Mouse (Mus musculus) left cerebral cortex, adult 2 months (tissue): ENCODE data around the gene Ifngr2. TPM values are rescaled to one million over a fixed set of nuclear protein-coding genes. Genes with fewer than 3 reads are reported as not detected.

Experiments used
- DNase-seq, 2 experiments: peaks; one replicate each; pipeline ENCODE4 v3.0.0; 2021 to 2022; ENCODE audit warnings: low spot score in 2 of 2, mixed read lengths in 1 of 2; ENCODE audit errors: extremely low spot score in 1 of 2
- H3K27ac ChIP-seq: fragments of 200-600 bp; 2 replicates; pipeline ENCODE4 v1.8.1; 2022
- H3K4me3 ChIP-seq: fragments of 200-600 bp; 2 replicates; pipeline ENCODE4 v1.8.1; 2022
- CTCF ChIP-seq: fragments of 200-600 bp; IDR thresholded peaks from 2 replicates; pipeline ENCODE4 v1.8.1; 2022; ENCODE audit warnings: antibody characterized with exemption, mild to moderate bottlenecking, moderate library complexity
- intact Hi-C: fragments of 180-260 bp; cut with DNase I; formaldehyde crosslinking; loops from one replicate; pipeline ENCODE4 v1.15.1; 2025
- total RNA-seq, 2 experiments: library from RNA; stranded (reverse); gene quantifications; 2 replicates each; pipeline ENCODE4 v1.2.3; 2021

Ifngr2 gene
- total RNA-seq, 2 experiments from 2014 or later: 30.0 to 32.7 TPM

DNA sequence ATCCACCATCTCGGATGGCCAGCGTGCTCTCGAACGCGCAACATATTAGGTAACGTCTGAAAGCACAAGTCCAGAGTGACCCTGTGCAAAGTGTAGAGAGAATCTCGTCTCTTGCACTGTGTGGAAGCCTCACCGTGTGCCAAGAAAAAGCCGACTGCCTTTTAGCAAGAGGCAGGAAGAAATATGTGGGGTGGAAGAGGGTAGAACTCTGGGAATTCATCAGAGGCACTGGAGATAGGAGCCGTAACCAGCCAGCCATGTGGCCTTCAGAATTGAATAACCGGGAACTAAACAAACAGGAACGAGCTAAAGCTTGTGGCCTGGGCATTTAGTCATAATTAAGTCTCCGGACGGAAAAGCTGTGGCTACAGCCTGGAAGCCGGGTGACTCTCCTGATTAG is 9.8 kb downstream of the Ifngr2 start:
- no peak overlapping the region for H3K4me3 ChIP-seq
- intact Hi-C loops: no loop called here
- no peak for DNase-seq
- no peak overlapping the region for H3K27ac ChIP-seq
- no peak for TF ChIP-seq CTCF

DNA sequence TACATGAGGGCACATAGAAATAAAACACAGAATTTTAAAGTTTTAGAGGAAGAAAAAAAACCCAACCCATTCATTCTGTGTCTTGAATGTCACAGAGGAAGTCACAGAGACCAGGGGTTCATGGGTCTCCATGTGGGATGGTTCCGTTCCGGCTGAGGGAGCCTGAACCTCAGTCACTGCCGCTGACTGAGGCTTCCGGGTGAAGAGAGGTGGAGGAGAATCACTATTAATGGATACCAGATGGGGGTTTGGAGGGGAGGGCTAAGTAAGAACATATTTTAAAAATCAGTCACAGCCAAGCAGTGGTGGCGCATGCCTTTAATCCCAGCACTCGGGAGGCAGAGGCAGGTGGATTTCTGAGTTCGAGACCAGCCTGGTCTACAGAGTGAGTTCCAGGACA is 10.3 kb downstream of the Ifngr2 start:
- Histone ChIP-seq H3K27ac (no peak overlapping the region), H3K4me3 (no peak overlapping the region)
- TF ChIP-seq CTCF: no peak
- intact Hi-C loops: no loop called here
- DNase-seq: no peak

DNA sequence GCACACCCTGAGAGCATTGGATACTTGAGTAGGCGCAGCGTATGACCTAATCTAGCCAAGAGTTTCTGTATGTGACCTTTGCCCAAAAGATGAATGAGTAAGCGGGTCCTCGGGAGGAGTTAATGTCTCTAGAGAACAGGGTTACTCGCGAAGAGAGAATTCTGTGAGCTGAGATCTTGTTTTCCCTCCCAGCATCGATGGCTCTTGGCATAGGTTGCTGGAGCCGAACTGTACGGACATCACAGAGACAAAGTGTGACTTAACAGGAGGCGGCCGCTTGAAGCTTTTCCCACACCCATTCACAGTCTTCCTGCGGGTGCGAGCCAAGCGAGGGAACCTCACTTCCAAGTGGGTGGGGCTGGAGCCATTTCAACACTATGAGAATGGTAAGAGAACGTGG is 10.8 kb downstream of the Ifngr2 start:
- intact Hi-C loops: no loop called here
- no peak for TF ChIP-seq CTCF
- no peak overlapping the region for H3K4me3 ChIP-seq
- no peak overlapping the region for H3K27ac ChIP-seq
- peak; percentile 28 to 40 for DNase-seq

DNA sequence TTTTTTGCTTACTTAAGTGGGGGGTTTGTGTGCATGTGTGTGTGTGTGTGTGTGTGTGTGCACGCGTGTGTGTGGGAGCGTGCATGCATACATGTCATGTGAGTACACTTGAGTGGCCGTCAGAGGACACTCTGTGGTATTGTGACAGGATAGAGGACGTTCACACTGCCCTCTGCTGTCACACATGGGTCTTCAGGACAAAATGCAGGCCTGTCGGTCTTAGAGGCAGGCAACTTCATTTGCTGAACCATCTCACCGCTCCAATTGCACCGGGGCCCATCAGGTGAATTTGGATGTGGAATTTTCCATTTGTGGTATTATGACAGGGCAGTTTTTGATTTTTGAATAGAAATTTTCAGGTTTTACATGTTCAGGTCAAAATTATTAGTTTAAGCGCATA is 14.2 kb downstream of the Ifngr2 start:
- H3K27ac ChIP-seq: no peak overlapping the region
- no peak overlapping the region for H3K4me3 ChIP-seq
- intact Hi-C loops: loop anchor here (2.0 kb wide), 1 partner anchor 50 kb away; no protein-coding TSS in a partner anchor
- TF ChIP-seq CTCF: peak; percentile 39
- DNase-seq: no peak

DNA sequence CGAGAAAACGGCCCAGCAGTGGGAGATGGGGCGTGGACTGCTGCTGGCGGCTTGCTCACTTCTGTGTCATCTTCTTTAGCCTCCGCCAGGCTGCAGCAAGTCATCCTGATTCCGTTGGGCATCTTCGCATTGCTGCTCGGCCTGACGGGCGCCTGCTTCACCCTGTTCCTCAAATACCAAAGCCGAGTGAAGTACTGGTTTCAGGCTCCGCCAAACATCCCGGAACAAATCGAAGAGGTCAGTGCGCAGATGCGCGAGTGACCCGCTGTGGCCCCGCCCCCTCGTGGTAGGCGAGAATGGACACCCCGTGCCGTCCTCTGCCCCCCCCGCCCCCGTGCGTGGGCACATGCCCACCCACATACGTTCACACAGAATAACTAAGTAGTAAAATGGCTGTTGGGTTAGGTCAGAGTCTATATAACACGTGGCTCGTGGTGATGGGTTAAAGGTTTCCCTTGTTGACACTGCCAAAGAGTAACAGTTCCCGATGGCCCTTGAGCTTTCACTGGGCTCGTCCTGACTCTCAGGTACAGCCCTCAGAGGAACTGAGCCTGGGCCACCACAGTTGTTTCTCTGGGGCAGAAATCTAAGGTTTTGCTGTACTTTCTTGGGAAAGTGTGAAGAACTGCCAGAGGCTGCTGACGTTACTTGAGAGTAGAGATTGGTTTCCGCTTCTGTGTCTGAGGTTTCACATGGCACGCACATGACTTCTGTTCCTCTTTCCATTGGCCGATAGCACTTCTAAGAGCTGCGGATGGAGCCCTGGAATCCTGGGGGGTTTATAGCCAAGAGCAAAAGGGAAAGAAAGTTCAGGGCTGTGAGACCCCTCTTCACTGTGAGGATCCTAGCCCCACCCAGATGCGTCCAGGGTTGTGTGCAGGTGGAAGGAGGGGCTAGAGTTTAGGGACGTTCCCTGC is 14.9 kb downstream of the Ifngr2 start:
- intact Hi-C loops: loop anchor here (2.0 kb wide), 1 partner anchor 51 kb away; no protein-coding TSS in a partner anchor
- Histone ChIP-seq H3K27ac (no peak overlapping the region), H3K4me3 (no peak overlapping the region)
- TF ChIP-seq CTCF: no peak
- no peak for DNase-seq

DNA sequence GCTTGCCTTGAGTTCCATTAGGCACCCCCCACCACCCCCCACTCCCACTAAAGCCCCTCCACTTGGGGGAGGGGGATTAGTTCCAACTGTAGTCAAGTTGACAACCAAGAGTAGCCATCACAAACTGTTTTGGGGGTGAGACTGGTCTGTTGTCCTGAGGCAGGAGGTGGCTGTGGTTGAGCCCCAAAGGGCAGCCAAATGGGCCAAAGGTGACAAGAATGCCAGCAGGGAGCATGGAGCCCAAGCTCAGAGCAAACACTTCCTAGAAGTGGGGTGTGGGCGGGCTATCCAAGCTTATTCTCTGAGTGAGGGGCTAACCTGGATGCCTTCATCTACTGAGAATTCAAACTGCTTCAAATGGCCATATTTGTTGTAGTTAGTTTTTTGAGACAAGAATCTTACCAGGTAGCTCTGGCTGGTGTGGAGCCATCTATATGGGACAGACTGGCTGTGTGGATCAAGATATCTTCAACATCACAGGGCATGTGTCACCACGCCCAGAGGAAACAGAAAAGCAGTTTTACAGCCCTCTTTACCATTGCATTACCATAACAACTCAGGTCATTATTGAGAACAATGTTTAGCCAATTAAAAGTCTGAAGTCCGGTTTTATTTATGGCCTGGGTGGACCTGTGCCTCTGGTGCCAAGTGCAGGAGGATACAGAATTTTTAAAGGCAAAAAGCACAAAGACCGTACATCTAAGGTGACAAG is 17.9 kb downstream of the Ifngr2 start:
- H3K4me3 ChIP-seq: no peak overlapping the region
- no peak overlapping the region for H3K27ac ChIP-seq
- TF ChIP-seq CTCF: no peak
- intact Hi-C loops: no loop called here
- no peak for DNase-seq

DNA sequence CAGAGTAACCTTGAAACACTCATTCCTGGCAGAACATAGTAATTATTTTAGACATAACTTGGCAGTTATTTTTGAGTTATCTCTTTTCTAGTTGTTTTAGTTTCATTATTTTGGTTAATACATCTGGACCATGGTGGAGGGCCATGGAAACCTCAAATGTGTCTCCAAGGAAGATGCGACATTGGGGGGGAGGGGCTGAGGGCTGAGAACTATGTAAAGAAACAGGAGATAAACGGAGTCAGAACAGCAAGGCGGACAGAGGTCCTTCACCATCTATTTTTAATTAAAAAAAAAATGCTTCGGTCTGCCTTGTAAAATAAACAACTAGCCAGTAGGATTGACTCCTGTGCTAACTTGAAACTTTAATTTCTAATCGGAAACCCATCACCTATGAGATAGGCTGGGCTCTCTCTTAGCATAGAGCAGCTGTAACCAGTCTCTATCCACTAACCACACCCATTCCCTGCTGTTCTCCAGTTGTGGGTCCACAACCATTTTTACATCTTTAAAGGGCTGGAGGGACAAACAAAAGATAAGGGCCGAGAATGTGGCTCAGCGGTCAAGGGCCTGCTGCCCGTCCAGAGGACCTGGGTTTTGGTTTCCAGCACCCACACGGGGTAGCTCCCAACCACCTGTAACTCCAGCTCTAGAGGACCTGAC is 18.6 kb downstream of the Ifngr2 start:
- Histone ChIP-seq H3K4me3 (no peak overlapping the region), H3K27ac (no peak overlapping the region)
- intact Hi-C loops: no loop called here
- TF ChIP-seq CTCF: no peak
- DNase-seq: no peak

DNA sequence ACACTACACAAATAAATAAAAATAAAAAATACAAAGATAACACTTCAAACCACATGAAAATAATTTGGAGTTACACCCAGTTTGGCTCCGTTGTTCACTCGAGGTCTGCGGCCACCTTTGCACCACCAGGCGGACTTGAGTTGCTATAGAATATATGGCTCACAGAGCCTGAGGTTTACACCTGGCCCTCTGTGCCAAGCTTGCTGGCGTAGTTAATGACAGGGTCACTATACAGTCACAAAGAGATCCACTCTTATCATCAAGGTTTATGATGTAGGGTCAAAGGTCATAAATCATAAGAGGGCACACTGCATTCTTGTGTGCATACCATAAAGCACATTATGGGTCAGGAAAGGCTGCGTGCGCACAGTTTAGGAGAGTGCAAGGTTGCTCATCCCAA is 19.1 kb downstream of the Ifngr2 start:
- H3K27ac ChIP-seq: no peak overlapping the region
- TF ChIP-seq CTCF: no peak
- no peak overlapping the region for H3K4me3 ChIP-seq
- DNase-seq: no peak
- intact Hi-C loops: no loop called here

DNA sequence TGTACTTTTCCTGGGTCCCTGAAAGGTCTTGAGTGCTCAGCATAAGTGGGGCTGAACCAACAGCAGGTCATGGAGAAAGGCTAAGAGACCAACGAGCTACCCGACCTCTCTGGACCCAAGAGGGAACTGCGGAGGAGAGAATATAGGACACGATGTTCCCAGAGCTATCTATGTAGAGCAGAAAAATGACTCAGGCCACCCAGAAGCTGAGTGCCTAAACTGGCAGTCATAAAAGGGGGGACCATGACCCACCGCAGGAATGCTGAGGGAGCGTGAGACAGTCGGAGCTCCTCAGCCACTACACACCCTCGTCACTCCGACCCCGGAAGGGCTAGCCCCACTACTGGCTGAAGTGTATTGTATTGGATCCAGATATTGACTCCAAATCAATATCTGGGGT is 22.1 kb downstream of the Ifngr2 start:
- no peak for TF ChIP-seq CTCF
- Histone ChIP-seq H3K4me3 (no peak overlapping the region), H3K27ac (no peak overlapping the region)
- DNase-seq: no peak
- intact Hi-C loops: no loop called here

DNA sequence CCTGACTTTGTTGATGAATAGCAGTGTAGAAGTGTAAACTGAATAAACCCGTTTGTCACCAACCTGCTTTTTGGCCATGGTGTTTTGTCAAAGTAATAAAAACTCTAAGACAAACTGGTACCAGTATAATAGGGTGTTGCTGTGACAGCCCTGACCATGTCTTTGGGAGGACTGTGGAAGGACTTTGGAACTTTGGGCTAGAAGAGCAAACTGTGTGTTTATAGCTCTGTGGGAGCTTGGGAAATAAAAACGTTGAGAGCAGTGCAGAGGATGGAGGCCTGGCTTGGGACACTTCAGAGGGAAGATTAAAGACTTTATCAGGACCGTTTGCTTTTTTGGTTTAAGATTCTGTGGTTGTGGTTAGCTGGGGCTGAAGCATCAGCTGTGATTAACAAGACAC is 24.2 kb downstream of the Ifngr2 start:
- intact Hi-C loops: no loop called here
- DNase-seq: no peak
- TF ChIP-seq CTCF: no peak
- Histone ChIP-seq H3K27ac (no peak overlapping the region), H3K4me3 (no peak overlapping the region)

DNA sequence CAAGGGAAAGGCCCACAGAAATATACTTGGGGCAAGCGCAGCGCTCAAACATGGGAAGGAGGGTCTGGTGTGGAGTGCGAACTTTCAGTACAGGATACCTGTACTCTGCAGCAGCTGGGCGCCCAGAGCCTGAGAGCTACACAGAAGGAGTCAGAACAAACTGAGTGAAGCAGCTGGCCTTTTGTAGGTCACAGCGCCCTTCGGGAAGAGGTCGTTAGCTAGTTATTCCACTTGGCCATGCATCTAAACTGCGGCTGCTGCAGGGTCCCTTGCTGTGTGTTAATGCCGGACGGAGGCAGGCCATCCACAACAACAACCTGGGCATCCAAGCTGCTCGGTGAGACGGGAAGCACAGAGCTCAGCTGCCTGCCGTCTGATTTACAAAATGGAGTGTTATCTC is 28.3 kb downstream of the Ifngr2 start:
- H3K4me3 ChIP-seq: no peak overlapping the region
- H3K27ac ChIP-seq: no peak overlapping the region
- intact Hi-C loops: no loop called here
- DNase-seq: no peak
- TF ChIP-seq CTCF: no peak

DNA sequence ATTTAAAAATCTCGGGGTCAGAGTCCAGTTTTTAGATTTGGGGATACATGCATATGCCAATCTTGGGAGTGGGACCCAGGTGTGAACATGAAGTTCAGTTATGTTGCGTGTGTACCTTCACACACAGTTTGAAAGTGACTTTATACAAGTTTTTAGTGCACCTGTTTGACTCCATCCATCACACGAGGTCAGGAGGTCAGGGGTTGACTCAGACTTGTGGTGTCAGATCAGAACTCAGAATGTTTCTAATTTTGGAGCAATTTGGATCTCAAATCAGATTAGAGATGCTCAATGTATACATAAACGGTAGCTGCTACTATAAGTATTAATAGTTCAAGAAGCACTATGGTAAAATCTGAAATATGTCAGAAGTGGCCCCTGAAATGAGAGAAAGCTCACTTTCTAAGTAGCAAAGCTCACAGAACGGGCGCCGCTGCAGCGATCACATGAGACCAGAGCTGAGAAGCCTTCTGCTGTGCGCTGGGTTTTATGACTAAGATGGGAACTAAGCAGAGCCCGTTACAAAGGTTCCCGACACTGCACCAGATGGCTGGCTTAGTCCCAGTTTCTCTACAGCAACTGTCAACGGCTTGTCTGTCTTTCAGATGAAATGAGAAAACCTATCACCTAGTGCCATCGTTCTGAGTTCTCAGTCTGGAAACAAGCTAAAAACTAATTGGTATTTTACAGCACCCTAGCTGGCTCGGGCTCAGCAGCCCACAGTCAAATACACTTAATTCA is 32.3 kb downstream of the Ifngr2 start:
- no peak overlapping the region for H3K27ac ChIP-seq
- no peak for TF ChIP-seq CTCF
- no peak for DNase-seq
- intact Hi-C loops: no loop called here
- H3K4me3 ChIP-seq: no peak overlapping the region
